Mouse (Mus musculus): Measurements from ENCODE around the gene Gmcl1.

Gmcl1 gene

GRCm38 (mm10) chr6:86683872-86684654 lies 49.1 kb downstream of the Gmcl1 start, which contains the start of gene Snrnp27:
Gene Snrnp27, minus strand, starts transcription at chr6:86684522.
- TF ChIP-seq NANOG (IDR thresholded peaks at IDR 0.05; ENCODE audit: borderline replicate concordance, low read length) (no peak), POU5F1 (IDR thresholded peaks at IDR 0.05; ENCODE audit: borderline replicate concordance, low read length) (no peak), CTCF (conservative IDR thresholded peaks at IDR 0.05; ENCODE audit: low read length) (no peak)
- Histone ChIP-seq H3K4me1 (replicated peaks; ENCODE audit: low read depth, low read length) (peaks cover 21% of the 10 kb centered on the region), H3K9me3 (ENCODE audit: low read length) (no peaks in the 10 kb centered on the region)

GRCm38 (mm10) chr6:86681289-86681688 lies 51.9 kb downstream of the Gmcl1 start:
- no peak overlapping the region for H3K4me3 ChIP-seq (replicated peaks; ENCODE audit: low read length)
- H3K27me3 ChIP-seq (ENCODE audit: insufficient read depth, low read length) = no peaks in the 10 kb centered on the region
- H3K9me3 ChIP-seq (ENCODE audit: low read length) = no peaks in the 10 kb centered on the region
- H3K4me1 ChIP-seq (replicated peaks; ENCODE audit: low read depth, low read length) = peaks cover 30% of the 10 kb centered on the region
- H3K36me3 ChIP-seq (ENCODE audit: insufficient read depth, low read length) = peaks cover 66% of the 10 kb centered on the region
- TF ChIP-seq CTCF (conservative IDR thresholded peaks at IDR 0.05; ENCODE audit: low read length) (no peak), POU5F1 (IDR thresholded peaks at IDR 0.05; ENCODE audit: borderline replicate concordance, low read length) (no peak), NANOG (IDR thresholded peaks at IDR 0.05; ENCODE audit: borderline replicate concordance, low read length) (no peak)

More at GRCm38 (mm10) chr6:86683872-86684654, 49.1 kb downstream of the Gmcl1 start, which contains the start of gene Snrnp27:
- Histone ChIP-seq H3K36me3 (ENCODE audit: insufficient read depth, low read length) (peaks cover 39% of the 10 kb centered on the region), H3K4me3 (replicated peaks; ENCODE audit: low read length) (peak within 1 kb of the TSS; percentile 96), H3K27me3 (ENCODE audit: insufficient read depth, low read length) (no peaks in the 10 kb centered on the region)

- Histone ChIP-seq H3K9me3 (ENCODE audit: low read length) (no peaks in the 10 kb centered on the region), H3K4me1 (replicated peaks; ENCODE audit: low read depth, low read length) (peaks cover 16% of the 10 kb centered on the region), H3K27me3 (ENCODE audit: insufficient read depth, low read length) (no peaks in the 10 kb centered on the region), H3K4me3 (replicated peaks; ENCODE audit: low read length) (no peak overlapping the region), H3K36me3 (ENCODE audit: insufficient read depth, low read length) (peaks cover 94% of the 10 kb centered on the region)
- TF ChIP-seq NANOG (IDR thresholded peaks at IDR 0.05; ENCODE audit: borderline replicate concordance, low read length) (no peak), CTCF (conservative IDR thresholded peaks at IDR 0.05; ENCODE audit: low read length) (no peak), POU5F1 (IDR thresholded peaks at IDR 0.05; ENCODE audit: borderline replicate concordance, low read length) (no peak)
These were observed 54.8 kb downstream of the Gmcl1 start for GRCm38 (mm10) chr6:86678341-86678740.

GRCm38 (mm10) chr6:86670873-86671272 lies 62.3 kb downstream of the Gmcl1 start:
- H3K4me3 ChIP-seq (replicated peaks; ENCODE audit: low read length) = no peak overlapping the region
- TF ChIP-seq POU5F1 (IDR thresholded peaks at IDR 0.05; ENCODE audit: borderline replicate concordance, low read length) (no peak), NANOG (IDR thresholded peaks at IDR 0.05; ENCODE audit: borderline replicate concordance, low read length) (no peak), CTCF (conservative IDR thresholded peaks at IDR 0.05; ENCODE audit: low read length) (peak; percentile 72)
- H3K9me3 ChIP-seq (ENCODE audit: low read length) = no peaks in the 10 kb centered on the region
- peaks cover 3% of the 10 kb centered on the region; the same call in 1 of the 2 replicates for H3K27me3 ChIP-seq (ENCODE audit: insufficient read depth, low read length)
- peaks cover 20% of the 10 kb centered on the region for H3K4me1 ChIP-seq (replicated peaks; ENCODE audit: low read depth, low read length)
- peaks cover 54% of the 10 kb centered on the region for H3K36me3 ChIP-seq (ENCODE audit: insufficient read depth, low read length)

GRCm38 (mm10) chr6:86669240-86669727 lies 63.9 kb downstream of the Gmcl1 start:
- peaks cover 20% of the 10 kb centered on the region for H3K4me1 ChIP-seq (replicated peaks; ENCODE audit: low read depth, low read length)
- peak overlapping the region; percentile 92 for H3K4me3 ChIP-seq (replicated peaks; ENCODE audit: low read length)
- TF ChIP-seq CTCF (conservative IDR thresholded peaks at IDR 0.05; ENCODE audit: low read length) = no peak
- TF ChIP-seq NANOG (IDR thresholded peaks at IDR 0.05; ENCODE audit: borderline replicate concordance, low read length) = no peak
- TF ChIP-seq POU5F1 (IDR thresholded peaks at IDR 0.05; ENCODE audit: borderline replicate concordance, low read length) = no peak
- peaks cover 3% of the 10 kb centered on the region; the same call in 1 of the 2 replicates for H3K27me3 ChIP-seq (ENCODE audit: insufficient read depth, low read length)
- peaks cover 40% of the 10 kb centered on the region for H3K36me3 ChIP-seq (ENCODE audit: insufficient read depth, low read length)
- H3K9me3 ChIP-seq (ENCODE audit: low read length) = no peaks in the 10 kb centered on the region

GRCm38 (mm10) chr6:86668580-86669239 lies 64.5 kb downstream of the Gmcl1 start, which contains the start of gene Mxd1:
Gene Mxd1, minus strand, starts transcription at chr6:86669161.
- H3K9me3 ChIP-seq (ENCODE audit: low read length) = no peaks in the 10 kb centered on the region
- H3K36me3 ChIP-seq (ENCODE audit: insufficient read depth, low read length) = peaks cover 35% of the 10 kb centered on the region
- peak within 1 kb of the TSS; percentile 92 for H3K4me3 ChIP-seq (replicated peaks; ENCODE audit: low read length)
- peaks cover 20% of the 10 kb centered on the region for H3K4me1 ChIP-seq (replicated peaks; ENCODE audit: low read depth, low read length)
- TF ChIP-seq NANOG (IDR thresholded peaks at IDR 0.05; ENCODE audit: borderline replicate concordance, low read length) = no peak
- no peak for TF ChIP-seq CTCF (conservative IDR thresholded peaks at IDR 0.05; ENCODE audit: low read length)
- TF ChIP-seq POU5F1 (IDR thresholded peaks at IDR 0.05; ENCODE audit: borderline replicate concordance, low read length) = no peak
- H3K27me3 ChIP-seq (ENCODE audit: insufficient read depth, low read length) = peaks cover 3% of the 10 kb centered on the region; the same call in 1 of the 2 replicates

- Histone ChIP-seq H3K36me3 (ENCODE audit: insufficient read depth, low read length) (peaks cover 24% of the 10 kb centered on the region), H3K27me3 (ENCODE audit: insufficient read depth, low read length) (peaks cover 3% of the 10 kb centered on the region; the same call in 1 of the 2 replicates), H3K4me3 (replicated peaks; ENCODE audit: low read length) (no peak overlapping the region), H3K4me1 (replicated peaks; ENCODE audit: low read depth, low read length) (peaks cover 20% of the 10 kb centered on the region), H3K9me3 (ENCODE audit: low read length) (no peaks in the 10 kb centered on the region)
- no peak for TF ChIP-seq CTCF (conservative IDR thresholded peaks at IDR 0.05; ENCODE audit: low read length)
These were observed 66.1 kb downstream of the Gmcl1 start for GRCm38 (mm10) chr6:86667061-86667460.

GRCm38 (mm10) chr6:86665560-86666307 lies 67.4 kb downstream of the Gmcl1 start:
- H3K27me3 ChIP-seq (ENCODE audit: insufficient read depth, low read length) = peaks cover 3% of the 10 kb centered on the region; the same call in 1 of the 2 replicates
- peaks cover 21% of the 10 kb centered on the region for H3K4me1 ChIP-seq (replicated peaks; ENCODE audit: low read depth, low read length)
- H3K36me3 ChIP-seq (ENCODE audit: insufficient read depth, low read length) = peaks cover 18% of the 10 kb centered on the region
- no peak overlapping the region for H3K4me3 ChIP-seq (replicated peaks; ENCODE audit: low read length)
- TF ChIP-seq POU5F1 (IDR thresholded peaks at IDR 0.05; ENCODE audit: borderline replicate concordance, low read length) = no peak
- no peaks in the 10 kb centered on the region for H3K9me3 ChIP-seq (ENCODE audit: low read length)

Data from E14TG2a.4 (cell line).